Mouse (Mus musculus) brain, embryonic 14.5 days (tissue): ENCODE measurements at regions not wholly inside any gene's neighbourhood (a gene's known extent, or its start where the extent isn't known, plus 50 kb on each side); places are given as distances from the start of the nearest gene placed in this dataset.

ENCODE experiments used
- CTCF ChIP-seq: fragments of 200-500 bp; IDR thresholded peaks from 2 replicates; pipeline ENCODE4 v1.5.1; 2012; ENCODE audit warnings: inconsistent platforms, mild to moderate bottlenecking, moderate library complexity, borderline replicate concordance; ENCODE audit not compliant: insufficient read depth, insufficient read length; ENCODE audit errors: extremely low read depth
- POLR2A ChIP-seq: fragments of 200-500 bp; IDR thresholded peaks from 2 replicates; pipeline ENCODE4 v1.6.1; 2012; ENCODE audit warnings: mild to moderate bottlenecking, inconsistent platforms, borderline replicate concordance; ENCODE audit not compliant: poor library complexity, insufficient read depth, insufficient read length, severe bottlenecking; ENCODE audit errors: extremely low read depth

GRCm38 (mm10) chr12:109714061-109714460 is 113.9 kb upstream of the Rtl1 start:
- TF ChIP-seq CTCF (no peak), POLR2A (no peak)
